Mouse (Mus musculus): ENCODE data around the gene Dtx1.

The Dtx1 gene

GRCm38 (mm10) chr5:120634131-120634530 lies 77.6 kb downstream of the Dtx1 start, which contains the start of gene Cfap73:
Gene Cfap73 (minus strand): TSS chr5:120634235.
- DNase-seq = no peak

- DNase-seq = no peak
These were observed 79.8 kb downstream of the Dtx1 start for GRCm38 (mm10) chr5:120631892-120632291.

GRCm38 (mm10) chr5:120631128-120631527 lies 80.6 kb downstream of the Dtx1 start:
- DNase-seq = no peak
